Mouse (Mus musculus) midbrain, postnatal 0 days (tissue): ENCODE measurements around the gene Atp23. TPM values are rescaled to one million over a fixed set of nuclear protein-coding genes. Genes with fewer than 3 reads are reported as not detected.
A peak's percentile ranks its signal among the peaks of the same experiment; 100 is the strongest.

Experiments used
- ATAC-seq: fragments of 200-750 bp; cut with Nextera tagmentation; 2 replicates; pipeline ENCODE4 v1.8.0; 2017; ENCODE audit warnings: moderate number of reproducible peaks, mild to moderate bottlenecking, moderate TSS enrichment, moderate library complexity; ENCODE audit not compliant: low FRiP score
- DNase-seq: peaks from one replicate; pipeline ENCODE4 v3.0.0-alpha.2; 2015; ENCODE audit warnings: low spot score
- H3K27ac ChIP-seq: fragments of 300-500 bp; sonication (generic); 2 replicates; pipeline ENCODE4 v1.5.1; 2014; ENCODE audit warnings: low read depth, mild to moderate bottlenecking, low read length, mixed read lengths
- H3K27me3 ChIP-seq: fragments of 300-500 bp; sonication (generic); 2 replicates; pipeline ENCODE4 v1.6.1; 2014; ENCODE audit warnings: low read length, control low read depth, mixed read lengths; ENCODE audit not compliant: insufficient read depth
- H3K36me3 ChIP-seq: fragments of 300-500 bp; sonication (generic); 2 replicates; pipeline ENCODE4 v1.6.1; 2014; ENCODE audit warnings: low read length, control low read depth, mixed read lengths; ENCODE audit not compliant: insufficient read depth
- H3K4me1 ChIP-seq: fragments of 300-500 bp; sonication (generic); 2 replicates; pipeline ENCODE4 v1.6.1; 2014; ENCODE audit warnings: mild to moderate bottlenecking, control low read depth, antibody characterized with exemption, low read length, mixed read lengths; ENCODE audit not compliant: insufficient read depth
- H3K4me2 ChIP-seq: fragments of 300-500 bp; sonication (generic); 2 replicates; pipeline ENCODE4 v1.6.1; 2014; ENCODE audit warnings: low read depth, mild to moderate bottlenecking, low read length, mixed read lengths; ENCODE audit not compliant: poor library complexity, severe bottlenecking
- H3K4me3 ChIP-seq: fragments of 300-500 bp; sonication (generic); 2 replicates; pipeline ENCODE4 v1.5.1; 2014; ENCODE audit warnings: low read depth, mild to moderate bottlenecking, low read length, moderate library complexity
- H3K9ac ChIP-seq: fragments of 300-500 bp; sonication (generic); replicated peaks from 2 replicates; pipeline ENCODE4 v1.6.1; 2014; ENCODE audit warnings: mild to moderate bottlenecking, low read length, moderate library complexity, mixed read lengths; ENCODE audit not compliant: poor library complexity, severe bottlenecking
- H3K9me3 ChIP-seq: fragments of 300-500 bp; sonication (generic); 2 replicates; pipeline ENCODE4 v1.6.1; 2016; ENCODE audit warnings: low read length, control low read depth
- CTCF ChIP-seq: IDR thresholded peaks from 2 replicates; pipeline ENCODE4 v1.5.1; 2016; ENCODE audit warnings: antibody characterized with exemption, mild to moderate bottlenecking
- WGBS: fragments of 180-500 bp; shearing (Covaris S2); extraction: QIAGEN DNeasy Blood & Tissue Kit; methylation state at CpG from one replicate; pipeline ENCODE4 v1.1.7; 2014; 5-methylcytosine and 5-hydroxymethylcytosine counted together
- polyA plus RNA-seq: library from polyadenylated mRNA; unstranded; fragments of >200 nt; fragmentation: Nextera tagmentation; extraction: Ambion mirVana; gene quantifications from 2 replicates; pipeline ENCODE4 v1.2.1, GENCODE M21; 2015
- total RNA-seq: library from RNA; depleted of rRNA; stranded (reverse); fragments of >200 nt; gene quantifications from 2 replicates; pipeline ENCODE4 v1.2.3, GENCODE M21; 2014

Atp23 gene
- total and polyA plus RNA-seq, 2 experiments from 2014 or later: 17.4 to 18.4 TPM

DNA sequence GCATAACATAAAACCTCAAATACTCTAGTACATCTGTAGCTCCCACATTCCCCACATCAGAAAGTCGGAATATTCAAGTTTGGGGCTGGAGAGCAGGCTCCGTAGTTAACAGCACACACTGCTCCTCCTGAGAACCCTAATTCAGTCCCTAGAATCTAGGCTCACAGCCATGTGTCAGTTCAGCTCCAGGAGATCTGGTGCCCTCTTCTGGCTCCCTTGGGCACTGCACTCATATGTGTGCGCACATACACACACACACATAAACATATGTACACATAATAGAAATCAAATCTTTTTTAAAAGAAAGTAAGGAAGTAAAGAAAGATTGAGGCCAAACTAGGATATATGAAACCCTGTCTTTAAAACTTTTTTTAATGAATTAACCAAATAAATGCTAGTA, 19.1 kb upstream of the Atp23 start:
- TF ChIP-seq CTCF: peak; percentile 43

DNA sequence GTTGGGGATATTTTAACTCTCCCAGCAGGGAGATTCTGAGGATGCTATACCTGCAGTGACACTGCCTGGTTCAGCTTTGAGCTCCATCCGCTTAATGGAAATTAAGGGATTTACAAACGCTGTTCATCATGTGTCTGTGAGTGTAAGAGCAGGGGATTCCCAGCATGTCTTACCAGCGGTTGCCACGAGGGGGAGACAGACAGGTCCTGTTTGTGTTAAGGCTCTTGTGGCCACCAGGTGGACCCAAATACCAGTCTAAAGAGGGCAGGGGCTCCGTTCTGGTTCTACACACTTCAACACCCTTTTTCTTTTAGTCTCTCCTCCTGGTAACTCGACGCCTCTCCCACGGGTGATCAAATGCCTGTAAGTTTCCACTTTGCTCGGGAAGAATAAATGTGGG, 17.9 kb upstream of the Atp23 start:
- Histone ChIP-seq H3K9me3 (no peaks in the 10 kb centered on the region), H3K4me2 (no peak overlapping the region), H3K4me3 (no peak overlapping the region), H3K27ac (no peak overlapping the region), H3K36me3 (no peaks in the 10 kb centered on the region), H3K27me3 (no peaks in the 10 kb centered on the region), H3K4me1 (no peaks in the 10 kb centered on the region), H3K9ac (no peak overlapping the region)
- DNase-seq (peak; percentile 95), ATAC-seq (peak; percentile 74)
- under 1% methylated on average over 9 of the region's 9 CpGs for WGBS
- peak; percentile 100 for TF ChIP-seq CTCF

More for the DNA sequence above, 19.1 kb upstream of the Atp23 start:
- Histone ChIP-seq H3K4me2 (no peak overlapping the region), H3K36me3 (no peaks in the 10 kb centered on the region), H3K9ac (no peak overlapping the region), H3K4me3 (no peak overlapping the region), H3K27ac (no peak overlapping the region), H3K27me3 (no peaks in the 10 kb centered on the region), H3K9me3 (no peaks in the 10 kb centered on the region), H3K4me1 (no peaks in the 10 kb centered on the region)
- ATAC-seq (no peak), DNase-seq (no peak)
- 98% methylated on average over 3 of the region's 3 CpGs for WGBS

DNA sequence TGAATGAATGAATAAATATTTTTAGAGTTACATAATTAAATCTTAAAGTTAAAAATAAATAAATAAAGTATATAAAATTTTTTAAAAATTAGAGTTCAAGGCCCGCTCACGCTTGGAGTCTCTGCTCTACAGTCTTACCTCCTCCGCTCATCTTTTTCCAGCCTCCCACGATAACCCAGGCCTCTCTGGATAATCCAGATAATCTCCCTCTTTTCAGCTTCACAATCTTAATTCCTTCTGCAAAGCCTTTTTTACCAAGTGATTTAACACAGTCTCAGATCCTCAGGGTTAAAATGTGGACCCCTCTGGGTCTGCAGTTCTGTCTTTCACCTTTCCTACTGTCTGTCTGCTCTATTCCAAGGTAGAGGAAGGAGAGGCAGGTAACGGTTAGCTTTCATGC, 13.1 kb upstream of the Atp23 start:
- 74% methylated on average over 5 of the region's 5 CpGs for WGBS
- Histone ChIP-seq H3K9ac (no peak overlapping the region), H3K9me3 (no peaks in the 10 kb centered on the region), H3K27me3 (no peaks in the 10 kb centered on the region), H3K4me3 (no peak overlapping the region), H3K27ac (no peak overlapping the region), H3K36me3 (no peaks in the 10 kb centered on the region), H3K4me2 (no peak overlapping the region), H3K4me1 (no peaks in the 10 kb centered on the region)
- DNase-seq (no peak), ATAC-seq (no peak)
- TF ChIP-seq CTCF: no peak

DNA sequence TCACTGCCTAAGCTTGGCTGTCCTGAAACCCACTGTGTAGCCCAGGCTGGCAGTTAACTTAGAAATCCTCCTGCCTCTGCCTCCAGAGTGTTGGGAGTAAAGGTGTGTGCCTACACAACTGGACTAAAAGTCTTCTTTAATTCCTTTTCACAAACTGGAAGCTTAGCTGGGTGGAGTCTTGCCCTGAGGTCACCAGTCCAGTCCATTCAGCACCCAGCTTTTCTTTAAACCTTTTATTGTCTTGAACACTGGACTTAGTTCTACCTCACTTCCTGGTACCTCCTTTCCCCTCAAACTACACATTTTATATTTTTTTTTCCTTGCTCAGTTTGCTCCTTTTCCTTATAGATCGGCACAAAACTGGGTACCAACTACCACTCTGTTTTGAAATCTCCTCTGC, 10.3 kb upstream of the Atp23 start:
- H3K36me3 ChIP-seq: no peaks in the 10 kb centered on the region
- TF ChIP-seq CTCF: no peak
- H3K9me3 ChIP-seq: no peaks in the 10 kb centered on the region
- H3K27me3 ChIP-seq: no peaks in the 10 kb centered on the region
- no peaks in the 10 kb centered on the region for H3K4me1 ChIP-seq
- no peak for DNase-seq
- ATAC-seq: no peak
- no peak overlapping the region for H3K9ac ChIP-seq
- no peak overlapping the region for H3K27ac ChIP-seq
- H3K4me3 ChIP-seq: no peak overlapping the region
- WGBS: 93% methylated on average over 1 of the region's 1 CpGs
- H3K4me2 ChIP-seq: no peak overlapping the region

DNA sequence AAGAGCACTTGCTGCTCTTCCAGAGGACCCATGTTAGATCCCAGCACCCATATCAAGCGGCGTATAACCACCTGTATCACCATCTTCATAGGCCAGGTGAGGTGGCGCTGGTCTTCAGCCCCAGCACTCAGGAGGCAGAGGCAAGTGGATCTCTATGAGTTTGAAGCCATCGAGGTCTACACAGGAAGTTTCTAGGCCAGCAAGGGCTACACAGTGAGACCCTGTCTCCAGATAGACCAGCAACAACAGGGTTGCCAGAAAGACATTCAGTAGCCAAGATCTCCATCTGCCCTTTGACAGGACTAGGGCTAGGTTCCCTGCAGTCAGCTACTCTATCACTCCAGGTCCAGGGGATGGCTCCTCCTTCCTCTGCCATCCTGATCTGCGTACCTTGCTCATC, 5.7 kb upstream of the Atp23 start:
- no peak overlapping the region for H3K9ac ChIP-seq
- no peak for DNase-seq
- no peak for TF ChIP-seq CTCF
- no peak overlapping the region for H3K4me2 ChIP-seq
- H3K27me3 ChIP-seq: no peaks in the 10 kb centered on the region
- H3K27ac ChIP-seq: no peak overlapping the region
- H3K36me3 ChIP-seq: no peaks in the 10 kb centered on the region
- no peaks in the 10 kb centered on the region for H3K9me3 ChIP-seq
- ATAC-seq: no peak
- no peak overlapping the region for H3K4me3 ChIP-seq
- 88% methylated on average over 5 of the region's 5 CpGs for whole genome bisulfite sequencing
- H3K4me1 ChIP-seq: no peaks in the 10 kb centered on the region

DNA sequence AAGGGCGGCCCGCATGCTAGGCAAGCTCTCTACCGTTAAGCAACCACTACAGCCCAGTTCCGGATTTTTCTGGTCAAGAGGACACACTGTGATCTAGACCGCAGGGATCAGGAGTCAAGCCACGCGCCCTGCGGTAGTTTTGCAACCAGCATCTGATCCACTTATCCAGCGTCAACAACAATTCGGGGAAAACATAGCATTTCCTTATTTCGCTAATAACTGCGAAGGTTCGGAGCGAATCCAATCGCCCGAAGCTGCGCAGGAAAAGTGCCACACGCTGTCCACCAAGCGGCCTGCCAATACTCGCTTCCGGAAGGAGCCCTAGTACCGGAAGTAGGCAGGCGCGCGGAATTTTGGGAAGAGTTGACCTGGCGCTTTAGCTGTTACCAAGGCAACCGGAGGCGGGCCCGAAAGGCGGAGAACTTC, 4.5 kb upstream of the Atp23 start:
- H3K9ac ChIP-seq: no peak overlapping the region
- H3K4me2 ChIP-seq: peak overlapping the region; percentile 44
- 2% methylated on average over 30 of the region's 30 CpGs for WGBS
- ATAC-seq: peak; percentile 87
- no peaks in the 10 kb centered on the region for H3K9me3 ChIP-seq
- H3K4me3 ChIP-seq: peak overlapping the region; percentile 24
- H3K27ac ChIP-seq: peak overlapping the region; percentile 44; the same call in 1 of the 2 replicates
- no peaks in the 10 kb centered on the region for H3K36me3 ChIP-seq
- TF ChIP-seq CTCF: peak; percentile 31; the same call in 1 of the 2 replicates
- H3K27me3 ChIP-seq: no peaks in the 10 kb centered on the region
- peak; percentile 97 for DNase-seq
- no peaks in the 10 kb centered on the region for H3K4me1 ChIP-seq
